Mouse (Mus musculus): ENCODE data around the gene Slc25a23. TPM values are rescaled to one million over a fixed set of nuclear protein-coding genes. Genes with fewer than 3 reads are reported as not detected.

Gene Slc25a23
- polyA plus RNA-seq, 1 experiment from 2014 or later: 14.7 TPM

Other genes with a start within 250 kb of the Slc25a23 start
- gene Rfx2, start 228.8 kb downstream of the Slc25a23 start, polyA plus RNA-seq (2015; fragmentation: Nextera tagmentation; extraction: Ambion mirVana): 4.8 and 6.3 TPM in 2 replicates
- gene Acsbg2, start 185.4 kb downstream of the Slc25a23 start, polyA plus RNA-seq (2015; fragmentation: Nextera tagmentation; extraction: Ambion mirVana): not detected in 2 replicates
- 0.30 and 0.43 TPM in 2 replicates for gene 1700061G19Rik, start 184.4 kb downstream of the Slc25a23 start, polyA plus RNA-seq (2015; fragmentation: Nextera tagmentation; extraction: Ambion mirVana)
- 25.8 and 35.3 TPM in 2 replicates for gene Mllt1, start 124.4 kb downstream of the Slc25a23 start, polyA plus RNA-seq (2015; fragmentation: Nextera tagmentation; extraction: Ambion mirVana)
- gene Acer1, start 77.7 kb downstream of the Slc25a23 start, polyA plus RNA-seq (2015; fragmentation: Nextera tagmentation; extraction: Ambion mirVana): 0.08 TPM in 1 of 2 replicates, not detected in the other
- 103 and 114 TPM in 2 replicates for gene Clpp, start 69.6 kb downstream of the Slc25a23 start, polyA plus RNA-seq (2015; fragmentation: Nextera tagmentation; extraction: Ambion mirVana)
- 52.1 and 52.4 TPM in 2 replicates for gene Alkbh7, start 62.5 kb downstream of the Slc25a23 start, polyA plus RNA-seq (2015; fragmentation: Nextera tagmentation; extraction: Ambion mirVana)
- gene Pspn, start 59.8 kb downstream of the Slc25a23 start, polyA plus RNA-seq (2015; fragmentation: Nextera tagmentation; extraction: Ambion mirVana): 0.33 TPM in 1 of 2 replicates, not detected in the other
- gene Gtf2f1, start 48.6 kb downstream of the Slc25a23 start, polyA plus RNA-seq (2015; fragmentation: Nextera tagmentation; extraction: Ambion mirVana): 33.7 and 41.1 TPM in 2 replicates
- 0.23 and 0.48 TPM in 2 replicates for gene Gm17949, start 48.4 kb downstream of the Slc25a23 start, polyA plus RNA-seq (2015; fragmentation: Nextera tagmentation; extraction: Ambion mirVana)
- gene Khsrp, start 28.3 kb downstream of the Slc25a23 start, polyA plus RNA-seq (2015; fragmentation: Nextera tagmentation; extraction: Ambion mirVana): 23.3 and 29.3 TPM in 2 replicates
- not detected in 2 replicates for gene Slc25a41, start 18.2 kb downstream of the Slc25a23 start, polyA plus RNA-seq (2015; fragmentation: Nextera tagmentation; extraction: Ambion mirVana)
- 0.92 and 2.5 TPM in 2 replicates for gene Crb3, start 758 bp downstream of the Slc25a23 start, polyA plus RNA-seq (2015; fragmentation: Nextera tagmentation; extraction: Ambion mirVana)
- gene Dennd1c, start 18.7 kb upstream of the Slc25a23 start, polyA plus RNA-seq (2015; fragmentation: Nextera tagmentation; extraction: Ambion mirVana): 0.64 and 3.7 TPM in 2 replicates
- 5.6 and 12.8 TPM in 2 replicates for gene Tubb4a, start 27.9 kb upstream of the Slc25a23 start, polyA plus RNA-seq (2015; fragmentation: Nextera tagmentation; extraction: Ambion mirVana)
- 2.6 and 3.0 TPM in 2 replicates for gene Tnfsf9, start 45.5 kb upstream of the Slc25a23 start, polyA plus RNA-seq (2015; fragmentation: Nextera tagmentation; extraction: Ambion mirVana)
- gene Cd70, start 89.9 kb upstream of the Slc25a23 start, polyA plus RNA-seq (2015; fragmentation: Nextera tagmentation; extraction: Ambion mirVana): not detected in 2 replicates
- 0.29 TPM in 1 of 2 replicates, not detected in the other for gene Tnfsf14, start 134.3 kb upstream of the Slc25a23 start, polyA plus RNA-seq (2015; fragmentation: Nextera tagmentation; extraction: Ambion mirVana)
- 1.8 and 5.6 TPM in 2 replicates for gene C3, start 168.3 kb upstream of the Slc25a23 start, polyA plus RNA-seq (2015; fragmentation: Nextera tagmentation; extraction: Ambion mirVana)
- gene Gpr108, start 188.6 kb upstream of the Slc25a23 start, polyA plus RNA-seq (2015; fragmentation: Nextera tagmentation; extraction: Ambion mirVana): 26.5 and 29.0 TPM in 2 replicates
- gene Trip10, start 189.6 kb upstream of the Slc25a23 start, polyA plus RNA-seq (2015; fragmentation: Nextera tagmentation; extraction: Ambion mirVana): 39.1 and 43.7 TPM in 2 replicates
- 1.8 and 9.6 TPM in 2 replicates for gene Vav1, start 219.2 kb upstream of the Slc25a23 start, polyA plus RNA-seq (2015; fragmentation: Nextera tagmentation; extraction: Ambion mirVana)